Mouse (Mus musculus): ENCODE results near the gene Slc7a8. TPM values are rescaled to one million over a fixed set of nuclear protein-coding genes. Genes with fewer than 3 reads are reported as not detected.

Gene Slc7a8
- polyA plus RNA-seq, 1 experiment: 14.6 TPM

DNA sequence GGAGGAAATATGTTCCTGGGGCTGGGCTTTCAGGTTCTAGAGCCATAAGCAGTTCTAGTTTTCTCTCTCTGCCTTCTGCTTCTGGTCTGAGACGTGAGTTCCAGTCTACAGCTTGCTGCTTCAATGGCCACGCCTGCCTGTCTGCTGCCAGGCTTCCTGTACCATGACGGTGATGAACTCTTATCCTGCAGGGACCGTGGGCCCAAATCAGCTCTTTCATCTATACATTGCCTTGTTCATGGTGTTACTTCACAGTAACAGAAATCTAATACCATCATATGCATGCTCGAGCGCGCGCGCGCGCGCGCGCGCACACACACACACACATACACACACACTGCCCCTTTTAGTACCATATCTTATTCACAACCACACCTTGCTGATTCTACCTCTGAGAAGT is 15.0 kb upstream of the Slc7a8 start:
- no peak for TF ChIP-seq CTCF (IDR thresholded peaks at IDR 0.05; ENCODE audit: borderline replicate concordance, extremely low read depth, insufficient read depth, insufficient read length)
- DNase-seq (ENCODE audit: low read depth): no peak

DNA sequence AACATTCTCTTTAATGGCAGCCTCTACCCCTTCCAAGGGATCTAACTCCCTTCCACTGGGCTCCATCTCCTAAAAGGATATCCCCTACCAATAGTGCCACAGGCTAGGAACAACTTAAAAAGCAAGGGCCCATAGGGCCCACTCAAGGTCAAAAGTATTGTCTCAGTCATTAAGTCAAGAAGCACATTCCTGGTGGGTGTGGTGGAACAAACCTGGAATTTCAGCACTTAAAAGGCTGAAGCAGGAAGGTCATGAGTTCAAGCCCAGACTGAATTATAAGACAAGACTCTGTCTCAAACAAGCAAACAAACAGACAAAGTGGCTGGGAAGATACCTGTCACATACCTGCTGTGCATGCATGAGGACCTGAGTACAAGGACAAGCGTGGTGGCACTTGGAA is 14.2 kb upstream of the Slc7a8 start:
- TF ChIP-seq CTCF (IDR thresholded peaks at IDR 0.05; ENCODE audit: borderline replicate concordance, extremely low read depth, insufficient read depth, insufficient read length) (no peak), POLR2A (IDR thresholded peaks at IDR 0.05; ENCODE audit: borderline replicate concordance, extremely low read depth, insufficient read depth, insufficient read length, poor library complexity, severe bottlenecking) (no peak)
- DNase-seq (ENCODE audit: low read depth): no peak

DNA sequence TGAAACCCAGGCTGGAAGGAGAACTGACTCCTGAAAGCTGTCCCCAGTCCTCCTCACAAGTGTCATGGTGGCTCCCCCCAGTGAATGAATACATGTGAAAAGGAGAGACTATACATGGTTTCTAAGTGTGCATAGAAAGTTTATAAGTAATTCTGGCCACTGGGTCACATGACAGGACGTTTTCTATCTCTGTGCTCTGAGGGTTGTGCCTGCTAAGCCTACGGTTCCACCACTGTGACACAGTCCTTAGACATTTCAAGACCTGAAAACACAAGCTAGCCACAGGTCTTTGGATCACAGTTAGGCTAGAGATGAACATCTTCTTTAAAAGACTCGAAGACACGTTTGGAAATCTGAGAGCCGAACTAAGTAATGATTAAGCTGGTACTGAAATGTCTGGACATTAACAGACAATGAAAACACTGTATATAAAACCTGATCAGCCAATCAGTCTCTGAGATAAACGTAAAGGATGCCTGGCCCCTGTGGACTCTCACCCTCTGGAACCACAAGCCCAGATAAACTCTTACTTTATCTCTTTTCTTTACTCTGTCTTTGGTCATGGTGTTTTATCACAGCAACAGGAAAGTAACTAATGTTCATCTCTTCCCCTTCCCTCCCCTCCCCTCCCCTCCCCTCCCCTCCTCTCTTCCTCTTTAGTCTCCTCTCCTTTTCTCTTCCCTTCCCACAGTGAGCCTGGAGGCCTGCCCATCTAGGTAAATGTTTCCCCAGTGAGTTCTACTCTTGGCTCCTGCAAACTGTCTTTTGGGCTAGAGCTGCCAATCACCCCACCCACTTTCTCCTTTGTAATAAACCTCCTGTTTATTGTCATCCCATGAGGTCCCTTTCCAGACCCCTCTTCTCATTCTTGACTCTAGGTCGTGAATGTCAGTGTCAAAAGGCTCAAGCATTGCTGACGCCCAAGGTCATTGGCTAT is 12.4 kb upstream of the Slc7a8 start:
- no peak for DNase-seq (ENCODE audit: low read depth)
- no peak for TF ChIP-seq CTCF (IDR thresholded peaks at IDR 0.05; ENCODE audit: borderline replicate concordance, extremely low read depth, insufficient read depth, insufficient read length)
- TF ChIP-seq POLR2A (IDR thresholded peaks at IDR 0.05; ENCODE audit: borderline replicate concordance, extremely low read depth, insufficient read depth, insufficient read length, poor library complexity, severe bottlenecking): no peak

DNA sequence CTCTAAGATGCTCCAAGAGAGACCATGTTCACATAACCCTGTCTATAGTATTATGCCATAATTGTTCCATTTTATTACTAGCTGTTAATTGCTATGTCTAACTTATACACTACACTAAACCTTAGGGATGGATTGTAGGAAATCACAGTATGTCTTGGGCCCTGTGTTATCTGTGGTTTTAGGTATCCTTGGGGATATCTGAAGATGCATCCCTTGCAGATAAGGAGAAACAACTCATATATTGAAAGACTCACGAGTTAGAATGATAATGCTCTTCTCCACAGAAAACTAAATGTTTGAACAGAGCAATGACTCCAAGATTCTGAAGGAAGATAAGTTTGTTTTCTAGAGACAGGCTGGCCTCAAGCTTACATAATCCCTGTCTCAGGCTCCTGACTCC is 11.6 kb upstream of the Slc7a8 start:
- no peak for DNase-seq (ENCODE audit: low read depth)

DNA sequence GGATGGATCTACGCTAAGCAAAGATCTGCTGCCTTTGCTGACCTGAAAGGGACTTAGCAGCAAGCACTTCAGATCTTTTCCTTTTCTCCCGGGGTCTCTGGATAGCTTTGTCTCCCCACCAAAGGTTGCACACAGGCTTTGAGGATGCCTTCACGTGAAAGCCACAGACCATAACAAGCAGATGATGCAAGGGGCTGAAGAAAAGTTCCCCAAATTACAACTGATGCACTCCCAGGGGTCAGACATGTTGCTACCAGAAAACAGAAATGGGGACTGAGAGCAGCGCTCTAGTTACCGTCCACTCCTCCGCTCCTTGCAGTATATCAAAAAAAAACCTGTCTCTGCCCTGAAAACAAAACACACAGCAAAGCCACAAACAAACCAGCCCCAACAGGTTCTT is 10.4 kb upstream of the Slc7a8 start:
- no peak for TF ChIP-seq POLR2A (IDR thresholded peaks at IDR 0.05; ENCODE audit: borderline replicate concordance, extremely low read depth, insufficient read depth, insufficient read length, poor library complexity, severe bottlenecking)
- no peak for TF ChIP-seq CTCF (IDR thresholded peaks at IDR 0.05; ENCODE audit: borderline replicate concordance, extremely low read depth, insufficient read depth, insufficient read length)
- no peak for DNase-seq (ENCODE audit: low read depth)

More for the DNA sequence above, 11.6 kb upstream of the Slc7a8 start:
- no peak for TF ChIP-seq CTCF (IDR thresholded peaks at IDR 0.05; ENCODE audit: borderline replicate concordance, extremely low read depth, insufficient read depth, insufficient read length)
- no peak for TF ChIP-seq POLR2A (IDR thresholded peaks at IDR 0.05; ENCODE audit: borderline replicate concordance, extremely low read depth, insufficient read depth, insufficient read length, poor library complexity, severe bottlenecking)

DNA sequence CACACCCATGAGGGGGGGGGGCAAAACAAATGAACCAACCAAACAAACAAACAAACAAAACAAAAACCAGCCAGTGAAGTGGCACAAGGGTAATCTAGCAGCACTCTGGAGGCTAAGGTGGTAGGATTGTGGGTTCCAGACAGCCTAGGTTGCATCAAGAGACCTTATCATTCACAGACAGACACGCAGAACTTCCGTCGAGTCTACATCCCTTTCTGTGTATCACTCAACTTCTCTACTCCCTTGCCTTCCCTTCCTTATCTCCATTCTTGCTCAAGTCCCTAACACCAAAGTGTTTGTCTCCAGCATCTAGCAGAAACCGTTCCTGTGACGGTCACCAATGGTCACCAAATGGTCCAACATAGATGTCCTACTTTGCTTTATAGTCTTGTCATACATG is 6.5 kb upstream of the Slc7a8 start:
- DNase-seq (ENCODE audit: low read depth): no peak

DNA sequence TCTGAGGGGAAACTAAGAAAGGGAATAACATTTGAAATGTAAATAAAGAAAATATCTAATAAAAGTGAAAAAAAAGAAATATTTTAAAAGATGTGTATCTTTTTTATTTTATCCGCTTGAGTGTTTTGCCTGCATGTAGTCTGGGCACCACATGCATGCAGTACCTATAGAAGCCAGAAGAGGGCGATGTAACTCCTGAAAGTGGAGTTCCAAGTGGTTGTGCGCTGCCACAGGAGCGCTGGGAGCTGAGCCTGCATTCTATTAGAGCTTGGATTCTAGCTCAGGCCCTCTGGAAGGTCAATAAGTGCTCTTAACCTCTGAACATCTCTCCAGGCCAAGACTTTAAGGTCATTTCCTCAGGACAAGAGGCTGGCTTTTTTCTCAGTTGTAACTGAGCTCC is 5.5 kb upstream of the Slc7a8 start:
- TF ChIP-seq POLR2A (IDR thresholded peaks at IDR 0.05; ENCODE audit: borderline replicate concordance, extremely low read depth, insufficient read depth, insufficient read length, poor library complexity, severe bottlenecking) (no peak), CTCF (IDR thresholded peaks at IDR 0.05; ENCODE audit: borderline replicate concordance, extremely low read depth, insufficient read depth, insufficient read length) (peak; percentile 53; the same call in 1 of the 2 replicates)
- DNase-seq (ENCODE audit: low read depth): no peak

More for the DNA sequence above, 6.5 kb upstream of the Slc7a8 start:
- TF ChIP-seq CTCF (IDR thresholded peaks at IDR 0.05; ENCODE audit: borderline replicate concordance, extremely low read depth, insufficient read depth, insufficient read length): no peak
- TF ChIP-seq POLR2A (IDR thresholded peaks at IDR 0.05; ENCODE audit: borderline replicate concordance, extremely low read depth, insufficient read depth, insufficient read length, poor library complexity, severe bottlenecking): no peak

DNA sequence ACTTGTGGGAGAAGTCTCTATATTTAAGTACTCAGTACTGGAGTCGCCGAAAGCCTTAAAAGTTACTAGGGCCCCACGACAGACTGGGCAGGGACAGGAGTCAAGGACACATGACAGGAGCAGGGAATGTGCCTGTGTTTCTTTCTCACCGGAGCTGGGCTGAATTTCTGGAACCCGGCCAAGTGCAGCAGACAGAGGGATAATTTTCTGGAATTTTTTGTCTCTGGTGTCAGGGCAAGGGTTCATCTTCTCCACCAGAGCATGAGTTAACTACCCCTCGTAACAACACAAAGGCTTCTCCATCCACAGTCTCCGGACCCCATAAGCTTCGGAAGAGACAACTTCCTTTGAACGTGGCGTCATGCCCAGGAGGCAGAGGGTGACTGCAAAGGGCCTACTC is 4.7 kb upstream of the Slc7a8 start:
- peak; percentile 30 for DNase-seq (ENCODE audit: low read depth)
- TF ChIP-seq POLR2A (IDR thresholded peaks at IDR 0.05; ENCODE audit: borderline replicate concordance, extremely low read depth, insufficient read depth, insufficient read length, poor library complexity, severe bottlenecking) (no peak), CTCF (IDR thresholded peaks at IDR 0.05; ENCODE audit: borderline replicate concordance, extremely low read depth, insufficient read depth, insufficient read length) (no peak)

DNA sequence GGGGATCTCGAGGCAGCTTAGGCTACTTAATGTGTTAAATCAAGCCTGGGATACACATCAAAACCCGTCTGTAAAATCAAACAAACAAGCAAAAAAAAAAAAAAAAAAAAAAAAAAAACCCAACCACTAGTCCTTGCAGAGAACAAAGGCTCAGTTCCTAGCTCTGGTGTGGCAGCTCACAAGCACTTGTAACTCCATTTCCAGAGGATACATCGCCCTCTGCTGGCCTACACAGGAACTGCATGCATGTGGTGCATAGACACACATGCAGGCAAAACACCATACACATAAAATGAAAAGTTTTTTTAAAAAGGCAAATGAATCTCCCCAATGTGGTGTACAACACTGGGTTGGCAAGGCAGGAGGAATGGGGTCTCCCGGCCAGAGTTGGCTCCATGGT is 4.2 kb upstream of the Slc7a8 start:
- peak; percentile 66; the same call in 1 of the 2 replicates for TF ChIP-seq CTCF (IDR thresholded peaks at IDR 0.05; ENCODE audit: borderline replicate concordance, extremely low read depth, insufficient read depth, insufficient read length)
- no peak for TF ChIP-seq POLR2A (IDR thresholded peaks at IDR 0.05; ENCODE audit: borderline replicate concordance, extremely low read depth, insufficient read depth, insufficient read length, poor library complexity, severe bottlenecking)
- DNase-seq (ENCODE audit: low read depth): peak; percentile 66

DNA sequence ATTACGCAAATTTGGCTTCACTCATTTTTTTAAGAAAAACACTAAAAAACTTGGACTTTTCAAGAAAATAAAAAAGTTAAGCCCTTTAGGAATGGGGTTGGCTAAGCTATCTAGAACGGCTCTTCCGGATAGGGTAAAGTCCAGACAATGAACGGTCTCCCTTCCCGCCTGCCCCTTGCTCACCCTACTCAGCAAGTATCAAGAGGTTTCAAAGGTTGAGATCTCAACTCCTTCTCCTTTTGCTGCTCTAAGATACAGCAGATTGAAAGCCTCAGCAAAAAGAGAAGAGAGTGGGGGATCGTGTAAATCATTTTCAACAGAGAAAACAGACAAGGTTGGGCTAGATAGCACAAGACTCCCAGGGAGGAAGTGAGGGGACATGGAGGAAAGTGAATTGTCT is 1.2 kb upstream of the Slc7a8 start:
- DNase-seq (ENCODE audit: low read depth): no peak
- TF ChIP-seq POLR2A (IDR thresholded peaks at IDR 0.05; ENCODE audit: borderline replicate concordance, extremely low read depth, insufficient read depth, insufficient read length, poor library complexity, severe bottlenecking): no peak
- TF ChIP-seq CTCF (IDR thresholded peaks at IDR 0.05; ENCODE audit: borderline replicate concordance, extremely low read depth, insufficient read depth, insufficient read length): no peak

DNA sequence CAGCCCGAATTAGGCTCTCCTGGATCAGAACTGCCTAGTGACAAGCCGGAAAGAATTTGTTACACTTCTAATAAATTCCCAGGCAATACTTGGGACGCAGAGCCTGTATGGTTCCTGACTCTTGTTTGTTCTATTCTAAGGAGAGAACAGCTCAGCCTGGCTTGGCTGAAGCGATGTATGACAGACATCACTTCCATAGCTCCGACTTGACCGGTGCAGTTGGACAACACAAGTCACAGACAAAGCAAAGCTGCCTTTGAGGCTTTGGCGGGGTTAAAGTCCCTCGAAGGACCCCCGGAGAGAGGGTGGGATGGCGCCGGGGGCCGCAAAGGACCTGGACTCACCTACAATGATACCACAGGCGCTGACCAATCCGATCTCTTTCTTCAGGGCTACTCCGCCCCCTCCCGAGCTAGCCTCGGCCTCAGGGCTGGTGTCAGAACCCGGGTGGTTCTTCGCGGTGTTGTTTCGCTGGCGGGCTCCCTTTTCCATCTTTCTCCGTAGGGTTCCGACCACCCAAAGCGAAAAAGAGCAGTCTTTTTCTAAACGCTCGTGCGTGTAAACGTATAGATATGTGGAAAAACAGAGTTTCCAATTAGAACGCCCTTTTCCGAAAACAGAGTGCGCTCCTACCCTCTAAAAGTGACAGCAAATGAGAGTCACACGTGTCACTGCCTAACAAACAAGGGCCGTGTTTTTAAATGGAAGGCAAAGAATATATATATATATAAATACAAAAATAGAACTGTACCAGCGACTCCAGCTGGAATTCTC is 723 bp downstream of the Slc7a8 start:
- DNase-seq (ENCODE audit: low read depth): peak; percentile 61

More for the DNA sequence above, 723 bp downstream of the Slc7a8 start:
- TF ChIP-seq CTCF (IDR thresholded peaks at IDR 0.05; ENCODE audit: borderline replicate concordance, extremely low read depth, insufficient read depth, insufficient read length): no peak

Measured in brain, embryonic 14.5 days (tissue).